Comparison of ENCODE assay signal across 14 mouse cellular contexts in genomic region chr14:25109691-25110090, GRCm38 (mm10).
A peak's percentile ranks its signal among the peaks of the same experiment; 100 is the strongest.
DNase-seq lines count a peak whose midpoint lies in the region; ATAC-seq and TF ChIP-seq lines count a peak whose summit lies in the region.
"Had no signal": no experiment of that assay in that cellular context is flagged by ENCODE, and none has a peak within 500 bp of the region (broad histone marks: within the 10 kb centered on the region; RNA-seq: fewer than 3 reads in every experiment).

No protein-coding gene starts in this region.

- peak overlapping the region; percentile 96 for H3K27ac ChIP-seq in kidney, embryonic 15.5 days
- peak overlapping the region; percentile 100 for H3K27ac ChIP-seq in hindbrain, embryonic 11.5 days (ENCODE audit: low read depth, low read length)
- peak overlapping the region; percentile 99 for H3K27ac ChIP-seq in midbrain, embryonic 12.5 days (replicated peaks)
- H3K27ac ChIP-seq in heart, adult 2 months, result no peak overlapping the region
- H3K27ac ChIP-seq: heart, embryonic 15.5 days had no signal

- no peak overlapping the region for H3K9ac ChIP-seq in kidney, embryonic 15.5 days
- no peak overlapping the region for H3K9ac ChIP-seq in hindbrain, embryonic 11.5 days (ENCODE audit: low read depth, low read length)
- no peak overlapping the region for H3K9ac ChIP-seq in midbrain, embryonic 12.5 days (replicated peaks)
- H3K9ac ChIP-seq in heart, adult 2 months (ENCODE audit: low read depth, low read length), result no peak overlapping the region
- H3K9ac ChIP-seq: heart, embryonic 15.5 days; lung, embryonic 14.5 days had no signal

- H3K36me3 ChIP-seq in kidney, embryonic 15.5 days, result no peaks in the 10 kb centered on the region
- no peaks in the 10 kb centered on the region for H3K36me3 ChIP-seq in hindbrain, embryonic 11.5 days (ENCODE audit: control insufficient read depth, insufficient read depth, low read length)
- no peaks in the 10 kb centered on the region for H3K36me3 ChIP-seq in midbrain, embryonic 12.5 days
- no peaks in the 10 kb centered on the region for H3K36me3 ChIP-seq in heart, adult 2 months (ENCODE audit: control insufficient read depth, insufficient read depth, low read length)
- H3K36me3 ChIP-seq: heart, embryonic 15.5 days had no signal

- H3K4me3 ChIP-seq in kidney, embryonic 15.5 days (replicated peaks), result no peak overlapping the region
- no peak overlapping the region for H3K4me3 ChIP-seq in hindbrain, embryonic 11.5 days (ENCODE audit: low read depth, low read length)
- no peak overlapping the region for H3K4me3 ChIP-seq in midbrain, embryonic 12.5 days
- no peak overlapping the region for H3K4me3 ChIP-seq in heart, adult 2 months
- H3K4me3 ChIP-seq: heart, embryonic 15.5 days had no signal

- DNase-seq in kidney, postnatal 14 days, result no peak
- DNase-seq in hindbrain, embryonic 11.5 days (ENCODE audit: low spot score), result peak; percentile 25
- DNase-seq in retina, postnatal 1 day, result peak; percentile 41
- no peak for DNase-seq in natural killer cell, adult 2 months (ENCODE audit: low spot score in 2 of 2)
- no peak for DNase-seq in liver
- no peak for DNase-seq in heart, adult 2 months
- DNase-seq: adrenal gland, postnatal 36 days; cerebellum, adult 11-12 months; left cerebral cortex, postnatal 4 days; lung, embryonic 14.5 days; thymus, adult 2 months had no signal

- H3K79me2 ChIP-seq in heart, adult 2 months (replicated peaks; ENCODE audit: control insufficient read depth, insufficient read depth, low read length), result no peaks in the 10 kb centered on the region

- intact Hi-C loops in heart, adult 2 months (cut with DNase I), result loop anchor here (10.0 kb wide), 2 partner anchors 125 to 605 kb away; no protein-coding TSS in a partner anchor

- peaks cover 46% of the 10 kb centered on the region for H3K4me1 ChIP-seq in kidney, embryonic 15.5 days
- H3K4me1 ChIP-seq in hindbrain, embryonic 11.5 days (replicated peaks; ENCODE audit: control insufficient read depth, insufficient read depth, low read length), result peaks cover 17% of the 10 kb centered on the region
- H3K4me1 ChIP-seq in midbrain, embryonic 12.5 days, result peaks cover 43% of the 10 kb centered on the region
- H3K4me1 ChIP-seq in heart, adult 2 months (ENCODE audit: control insufficient read depth, insufficient read depth, low read length), result peaks cover 5% of the 10 kb centered on the region

- H3K27me3 ChIP-seq in kidney, embryonic 15.5 days, result no peaks in the 10 kb centered on the region
- no peaks in the 10 kb centered on the region for H3K27me3 ChIP-seq in hindbrain, embryonic 11.5 days (ENCODE audit: control insufficient read depth, insufficient read depth, low read length)
- H3K27me3 ChIP-seq in midbrain, embryonic 12.5 days, result no peaks in the 10 kb centered on the region
- no peaks in the 10 kb centered on the region for H3K27me3 ChIP-seq in heart, adult 2 months (ENCODE audit: control insufficient read depth, insufficient read depth, low read length)
- H3K27me3 ChIP-seq: heart, embryonic 15.5 days had no signal

- no peak for ATAC-seq in kidney, embryonic 15.5 days (replicated peaks; ENCODE audit: low FRiP score)
- no peak for ATAC-seq in hindbrain, embryonic 11.5 days (ENCODE audit: low FRiP score)
- ATAC-seq in midbrain, embryonic 12.5 days (ENCODE audit: low FRiP score, low read depth), result no peak

- no peak for TF ChIP-seq EP300 in heart, adult 2 months (IDR thresholded peaks at IDR 0.05; ENCODE audit: insufficient read depth, low read depth, low read length)

- no peak for TF ChIP-seq POLR2A in heart, adult 2 months (IDR thresholded peaks at IDR 0.05; ENCODE audit: insufficient read depth, low read depth, low read length)

- no peaks in the 10 kb centered on the region for H3K9me3 ChIP-seq in kidney, embryonic 15.5 days (replicated peaks)
- H3K9me3 ChIP-seq in hindbrain, embryonic 11.5 days (ENCODE audit: control insufficient read depth, low read length), result no peaks in the 10 kb centered on the region
- H3K9me3 ChIP-seq in midbrain, embryonic 12.5 days, result no peaks in the 10 kb centered on the region
- H3K9me3 ChIP-seq: heart, embryonic 15.5 days had no signal

- WGBS in kidney, embryonic 15.5 days, result 10% methylated on average over 1 of the region's 1 CpGs
- 32% methylated on average over 1 of the region's 1 CpGs for WGBS in hindbrain, embryonic 11.5 days
- WGBS in midbrain, embryonic 12.5 days, result 35% methylated on average over 1 of the region's 1 CpGs
- WGBS in heart, adult 2 months, result 35% methylated on average over 1 of the region's 1 CpGs

- no peak for TF ChIP-seq CTCF in heart, adult 2 months (IDR thresholded peaks at IDR 0.05)

- no peak overlapping the region for H3K4me2 ChIP-seq in kidney, embryonic 15.5 days
- no peak overlapping the region for H3K4me2 ChIP-seq in hindbrain, embryonic 11.5 days (replicated peaks; ENCODE audit: low read depth, low read length)
- H3K4me2 ChIP-seq in midbrain, embryonic 12.5 days (replicated peaks), result no peak overlapping the region
- H3K4me2 ChIP-seq: heart, embryonic 15.5 days had no signal

Comparison
In these comparisons a context has a peak if more than half of its experiments do, and no peak if none do; other contexts are left out.
1. DNase-seq: peak in hindbrain, embryonic 11.5 days (single experiment) and retina, postnatal 1 day (single experiment); none in kidney, postnatal 14 days (single experiment), natural killer cell, adult 2 months (0 of 2), liver (single experiment) and heart, adult 2 months (0 of 2).